Mouse (Mus musculus): Measurements from ENCODE around the gene Slc1a6. TPM values are rescaled to one million over a fixed set of nuclear protein-coding genes. Genes with fewer than 3 reads are reported as not detected.
"Not testable (repeated sequence)": the region's sequence is repeated elsewhere in the genome, so short reads cannot be mapped to it uniquely, and the experiment has no call there.

Gene Slc1a6
- polyA plus RNA-seq, 1 experiment: 18.2 TPM

GRCm38 (mm10) chr10:78775830-78776229 lies 4.5 kb upstream of the Slc1a6 start:
- TF ChIP-seq CTCF (IDR thresholded peaks at IDR 0.05; ENCODE audit: borderline replicate concordance, extremely low read depth, insufficient read depth, insufficient read length) (no peak), POLR2A (IDR thresholded peaks at IDR 0.05; ENCODE audit: borderline replicate concordance, extremely low read depth, insufficient read depth, insufficient read length, poor library complexity, severe bottlenecking) (no peak)
- peak; percentile 49 for DNase-seq (ENCODE audit: low read depth)

GRCm38 (mm10) chr10:78779527-78779926 lies 769 bp upstream of the Slc1a6 start:
- DNase-seq (ENCODE audit: low read depth): no peak
- TF ChIP-seq CTCF (IDR thresholded peaks at IDR 0.05; ENCODE audit: borderline replicate concordance, extremely low read depth, insufficient read depth, insufficient read length) (no peak), POLR2A (IDR thresholded peaks at IDR 0.05; ENCODE audit: borderline replicate concordance, extremely low read depth, insufficient read depth, insufficient read length, poor library complexity, severe bottlenecking) (no peak)

- TF ChIP-seq CTCF (IDR thresholded peaks at IDR 0.05; ENCODE audit: borderline replicate concordance, extremely low read depth, insufficient read depth, insufficient read length) (no peak), POLR2A (IDR thresholded peaks at IDR 0.05; ENCODE audit: borderline replicate concordance, extremely low read depth, insufficient read depth, insufficient read length, poor library complexity, severe bottlenecking) (peak; percentile 75; the same call in 1 of the 2 replicates)
- DNase-seq (ENCODE audit: low read depth): peak; percentile 96
These were observed 7.3 kb downstream of the Slc1a6 start for GRCm38 (mm10) chr10:78787566-78788087.

- DNase-seq (ENCODE audit: low read depth): no peak
- TF ChIP-seq CTCF (IDR thresholded peaks at IDR 0.05; ENCODE audit: borderline replicate concordance, extremely low read depth, insufficient read depth, insufficient read length) (no peak), POLR2A (IDR thresholded peaks at IDR 0.05; ENCODE audit: borderline replicate concordance, extremely low read depth, insufficient read depth, insufficient read length, poor library complexity, severe bottlenecking) (no peak)
These were observed 10.3 kb downstream of the Slc1a6 start for GRCm38 (mm10) chr10:78790561-78790960.

GRCm38 (mm10) chr10:78801449-78801848 lies 21.2 kb downstream of the Slc1a6 start:
- TF ChIP-seq POLR2A (IDR thresholded peaks at IDR 0.05; ENCODE audit: borderline replicate concordance, extremely low read depth, insufficient read depth, insufficient read length, poor library complexity, severe bottlenecking) (no peak), CTCF (IDR thresholded peaks at IDR 0.05; ENCODE audit: borderline replicate concordance, extremely low read depth, insufficient read depth, insufficient read length) (no peak)
- DNase-seq (ENCODE audit: low read depth): no peak

- no peak for TF ChIP-seq POLR2A (IDR thresholded peaks at IDR 0.05; ENCODE audit: borderline replicate concordance, extremely low read depth, insufficient read depth, insufficient read length, poor library complexity, severe bottlenecking)
- TF ChIP-seq CTCF (IDR thresholded peaks at IDR 0.05; ENCODE audit: borderline replicate concordance, extremely low read depth, insufficient read depth, insufficient read length): no peak
- peak; percentile 84 for DNase-seq (ENCODE audit: low read depth)
These were observed 32.2 kb downstream of the Slc1a6 start for GRCm38 (mm10) chr10:78812358-78813060.

- not testable (repeated sequence) for DNase-seq (ENCODE audit: low read depth)
These were observed 60.2 kb downstream of the Slc1a6 start for GRCm38 (mm10) chr10:78840456-78840855.

GRCm38 (mm10) chr10:78852066-78852465 lies 71.8 kb downstream of the Slc1a6 start, which contains the start of gene Olfr1356:
Olfr1356 (minus strand) TSS chr10:78852166.
- no peak for TF ChIP-seq POLR2A (IDR thresholded peaks at IDR 0.05; ENCODE audit: borderline replicate concordance, extremely low read depth, insufficient read depth, insufficient read length, poor library complexity, severe bottlenecking)
- TF ChIP-seq CTCF (IDR thresholded peaks at IDR 0.05; ENCODE audit: borderline replicate concordance, extremely low read depth, insufficient read depth, insufficient read length): no peak
- DNase-seq (ENCODE audit: low read depth): no peak

Other genes with a start within 250 kb of the Slc1a6 start
- 44.6 and 45.2 TPM in 2 replicates for gene Ilvbl, start 206.2 kb upstream of the Slc1a6 start, polyA plus RNA-seq (2012; rRNA removed)
- 9.1 and 9.5 TPM in 2 replicates for gene Syde1, start 188.5 kb upstream of the Slc1a6 start, polyA plus RNA-seq (2012; rRNA removed)
- not detected in 2 replicates for gene Olfr1357, start 162.4 kb upstream of the Slc1a6 start, polyA plus RNA-seq (2012; rRNA removed)
- 0.03 and 0.10 TPM in 2 replicates for gene Casp14, start 62.2 kb upstream of the Slc1a6 start, polyA plus RNA-seq (2012; rRNA removed)
- 0.14 TPM in 1 of 2 replicates, not detected in the other for gene Ccdc105, start 27.4 kb upstream of the Slc1a6 start, polyA plus RNA-seq (2012; rRNA removed)
- not detected in 2 replicates for gene Olfr1356, start 71.7 kb downstream of the Slc1a6 start, polyA plus RNA-seq (2012; rRNA removed)
- gene Olfr1355, start 95.0 kb downstream of the Slc1a6 start, polyA plus RNA-seq (2012; rRNA removed): not detected in 2 replicates
- not detected in 2 replicates for gene Olfr1354, start 132.7 kb downstream of the Slc1a6 start, polyA plus RNA-seq (2012; rRNA removed)
- not detected in 2 replicates for gene Olfr8, start 170.1 kb downstream of the Slc1a6 start, polyA plus RNA-seq (2012; rRNA removed)
- not detected in 2 replicates for gene Olfr1353, start 182.8 kb downstream of the Slc1a6 start, polyA plus RNA-seq (2012; rRNA removed)
- not detected in 2 replicates for gene Olfr1352, start 200.6 kb downstream of the Slc1a6 start, polyA plus RNA-seq (2012; rRNA removed)
- gene Olfr1351, start 232.0 kb downstream of the Slc1a6 start, polyA plus RNA-seq (2012; rRNA removed): not detected in 2 replicates
- not detected in 2 replicates for gene Olfr57, start 248.2 kb downstream of the Slc1a6 start, polyA plus RNA-seq (2012; rRNA removed)